Mouse (Mus musculus): ENCODE data around the gene Slc9a2.

- TF ChIP-seq CTCF (IDR thresholded peaks at IDR 0.05; ENCODE audit: low read depth, low read length), result no peak
- no peak for TF ChIP-seq POLR2A (IDR thresholded peaks at IDR 0.05; ENCODE audit: borderline replicate concordance, low read depth, low read length)
These were observed 8.9 kb upstream of the Slc9a2 start for GRCm38 (mm10) chr1:40671490-40671889.

All from bone marrow macrophage, adult 2 months (primary cell).